Mouse (Mus musculus) liver, embryonic 14.5 days (tissue): ENCODE data around the gene Terb2.

Source experiments
- CTCF ChIP-seq: IDR thresholded peaks from 2 replicates; pipeline ENCODE4 v1.5.1; 2016; ENCODE audit warnings: antibody characterized with exemption, low read depth, control low read depth
- EP300 ChIP-seq: IDR thresholded peaks from 2 replicates; pipeline ENCODE4 v1.6.1; 2016; ENCODE audit warnings: antibody characterized with exemption, low read depth

- TF ChIP-seq CTCF (no peak), EP300 (no peak)
Observed at GRCm38 (mm10) chr2:122230395-122230794, 44.3 kb downstream of the Terb2 start.
